Mouse (Mus musculus) midbrain, embryonic 14.5 days (tissue): Measurements from ENCODE around the gene Ak4. TPM values are rescaled to one million over a fixed set of nuclear protein-coding genes. Genes with fewer than 3 reads are reported as not detected.

Source experiments
- ATAC-seq: fragments of 200-750 bp; cut with Nextera tagmentation; 2 replicates; pipeline ENCODE4 v1.8.0; 2017; ENCODE audit warnings: moderate number of reproducible peaks, moderate library complexity; ENCODE audit not compliant: low FRiP score, low TSS enrichment
- DNase-seq: peaks from one replicate; pipeline ENCODE4 v3.0.0-alpha.2; 2015
- H3K27ac ChIP-seq: fragments of 300-500 bp; sonication (generic); replicated peaks from 2 replicates; pipeline ENCODE4 v1.5.1; 2014; ENCODE audit warnings: mild to moderate bottlenecking, low read depth, low read length, moderate library complexity
- H3K27me3 ChIP-seq: fragments of 300-500 bp; sonication (generic); 2 replicates; pipeline ENCODE4 v1.6.1; 2014; ENCODE audit warnings: low read length, control low read depth, mixed read lengths; ENCODE audit not compliant: control insufficient read depth, insufficient read depth
- H3K36me3 ChIP-seq: fragments of 300-500 bp; sonication (generic); 2 replicates; pipeline ENCODE4 v1.6.1; 2014; ENCODE audit warnings: low read length, control low read depth; ENCODE audit not compliant: control insufficient read depth, insufficient read depth
- H3K4me1 ChIP-seq: fragments of 300-500 bp; sonication (generic); 2 replicates; pipeline ENCODE4 v1.6.1; 2014; ENCODE audit warnings: mild to moderate bottlenecking, antibody characterized with exemption, low read length, control low read depth; ENCODE audit not compliant: control insufficient read depth, insufficient read depth
- H3K4me2 ChIP-seq: fragments of 300-500 bp; sonication (generic); 2 replicates; pipeline ENCODE4 v1.6.1; 2014; ENCODE audit warnings: mild to moderate bottlenecking, low read length, moderate library complexity
- H3K4me3 ChIP-seq: fragments of 300-500 bp; sonication (generic); replicated peaks from 2 replicates; pipeline ENCODE4 v1.5.1; 2014; ENCODE audit warnings: low read depth, low read length
- H3K9ac ChIP-seq: fragments of 300-500 bp; sonication (generic); replicated peaks from 2 replicates; pipeline ENCODE4 v1.6.1; 2014; ENCODE audit warnings: mild to moderate bottlenecking, low read length, moderate library complexity
- H3K9me3 ChIP-seq: fragments of 300-500 bp; sonication (generic); 2 replicates; pipeline ENCODE4 v1.6.1; 2016; ENCODE audit warnings: low read length, control low read depth, mixed read lengths; ENCODE audit not compliant: control insufficient read depth
- WGBS: fragments of 180-500 bp; shearing (Covaris S2); extraction: QIAGEN DNeasy Blood & Tissue Kit; methylation state at CpG from one replicate; pipeline ENCODE4 v1.1.7; 2014; 5-methylcytosine and 5-hydroxymethylcytosine counted together
- polyA plus RNA-seq: library from polyadenylated mRNA; unstranded; fragments of >200 nt; fragmentation: Nextera tagmentation; extraction: Ambion mirVana; gene quantifications from 2 replicates; pipeline ENCODE4 v1.2.1, GENCODE M21; 2014

The Ak4 gene
- polyA plus RNA-seq, 1 experiment from 2014 or later, result 3.9 TPM

DNA sequence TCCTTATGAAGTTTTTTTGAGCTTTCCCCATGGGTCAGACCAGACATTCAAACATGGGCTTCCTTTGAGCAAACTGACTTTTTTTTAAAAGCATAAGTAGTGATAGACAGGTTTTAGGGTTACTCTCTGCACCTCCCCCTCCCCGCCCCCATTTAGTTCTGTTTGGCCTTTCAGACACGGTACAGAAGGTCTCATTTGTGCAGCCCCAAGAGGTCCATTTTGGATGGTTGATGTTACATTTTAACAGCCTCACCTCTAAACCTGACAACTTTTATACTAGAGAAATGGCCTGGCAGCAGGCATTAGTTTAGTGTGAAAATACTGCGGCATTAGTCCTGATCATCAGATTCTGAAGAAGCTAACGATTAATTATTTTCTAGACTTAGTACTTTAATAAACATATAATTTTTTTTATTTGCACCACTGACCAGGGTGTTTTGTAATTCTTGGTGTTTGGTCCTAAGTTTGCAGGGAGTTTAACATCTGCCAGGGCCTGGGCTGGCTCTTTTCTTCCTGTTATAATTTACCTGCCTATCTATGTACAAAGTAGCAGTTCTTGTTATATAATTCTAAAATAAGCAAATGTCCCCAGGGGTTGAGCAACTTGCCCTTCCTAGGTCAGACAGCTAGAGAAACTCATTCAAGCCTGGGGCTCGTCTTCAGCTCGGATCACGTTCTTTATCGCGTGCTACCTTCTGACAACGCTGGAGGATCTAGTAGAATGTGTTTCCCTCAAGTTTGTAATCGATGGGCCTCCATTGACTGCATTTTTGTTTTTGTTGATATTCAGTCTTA is 9.0 kb downstream of the Ak4 start:
- no peaks in the 10 kb centered on the region for H3K36me3 ChIP-seq
- no peak overlapping the region for H3K27ac ChIP-seq
- no peaks in the 10 kb centered on the region for H3K4me1 ChIP-seq
- H3K27me3 ChIP-seq, result no peaks in the 10 kb centered on the region
- no peak overlapping the region for H3K4me3 ChIP-seq
- H3K9ac ChIP-seq, result no peak overlapping the region
- no peak overlapping the region for H3K4me2 ChIP-seq
- no peak for DNase-seq
- WGBS, result 89% methylated on average over 11 of the region's 11 CpGs
- ATAC-seq, result no peak
- no peaks in the 10 kb centered on the region for H3K9me3 ChIP-seq

DNA sequence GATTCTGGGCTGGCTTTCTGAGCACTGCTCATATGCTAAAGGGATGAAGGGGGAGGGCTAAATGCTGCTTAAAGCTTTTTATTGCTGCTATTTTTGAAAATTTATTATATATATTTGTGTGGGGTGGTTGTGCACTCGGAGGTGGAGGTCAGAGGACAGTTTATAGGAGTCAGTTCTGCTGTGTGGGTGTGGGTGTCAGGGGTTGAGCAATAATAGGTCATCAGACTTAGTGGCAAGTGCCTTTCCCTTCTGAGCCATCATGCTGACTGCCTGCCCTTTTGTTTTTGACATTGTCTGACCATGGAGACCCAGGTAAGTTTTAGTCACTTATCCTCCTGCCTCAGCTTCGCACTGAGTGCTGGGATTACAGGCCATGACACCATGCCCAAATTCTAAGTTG is 10.0 kb downstream of the Ak4 start:
- Histone ChIP-seq H3K4me1 (no peaks in the 10 kb centered on the region), H3K27ac (no peak overlapping the region), H3K4me3 (no peak overlapping the region), H3K27me3 (no peaks in the 10 kb centered on the region), H3K4me2 (no peak overlapping the region), H3K9me3 (no peaks in the 10 kb centered on the region), H3K36me3 (no peaks in the 10 kb centered on the region), H3K9ac (no peak overlapping the region)
- DNase-seq (no peak), ATAC-seq (no peak)
- 86% methylated on average over 2 of the region's 2 CpGs for WGBS

DNA sequence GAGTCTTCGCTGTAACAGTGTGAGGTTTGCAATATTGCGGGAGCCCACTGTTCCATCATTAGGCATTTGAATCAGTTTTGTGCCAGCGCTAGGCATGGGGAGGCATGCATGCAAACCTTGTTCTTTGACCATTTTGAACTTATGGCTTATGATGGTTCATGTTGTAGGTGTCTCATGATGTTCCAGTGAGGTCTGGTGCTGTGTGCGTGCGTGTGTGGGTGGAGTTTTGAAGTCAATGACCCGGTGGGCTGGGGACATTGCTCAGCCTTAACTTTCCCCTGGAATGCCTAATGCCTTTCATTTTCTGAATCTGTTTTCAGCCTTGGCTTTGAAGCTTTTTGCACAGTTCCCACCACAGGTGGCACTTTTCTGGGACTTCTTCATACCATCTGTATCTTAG is 10.9 kb downstream of the Ak4 start:
- H3K4me2 ChIP-seq, result no peak overlapping the region
- no peak overlapping the region for H3K4me3 ChIP-seq
- H3K9me3 ChIP-seq, result no peaks in the 10 kb centered on the region
- H3K36me3 ChIP-seq, result no peaks in the 10 kb centered on the region
- DNase-seq (no peak), ATAC-seq (no peak)
- no peaks in the 10 kb centered on the region for H3K4me1 ChIP-seq
- H3K27ac ChIP-seq, result no peak overlapping the region
- WGBS, result 97% methylated on average over 6 of the region's 6 CpGs
- no peak overlapping the region for H3K9ac ChIP-seq
- no peaks in the 10 kb centered on the region for H3K27me3 ChIP-seq

DNA sequence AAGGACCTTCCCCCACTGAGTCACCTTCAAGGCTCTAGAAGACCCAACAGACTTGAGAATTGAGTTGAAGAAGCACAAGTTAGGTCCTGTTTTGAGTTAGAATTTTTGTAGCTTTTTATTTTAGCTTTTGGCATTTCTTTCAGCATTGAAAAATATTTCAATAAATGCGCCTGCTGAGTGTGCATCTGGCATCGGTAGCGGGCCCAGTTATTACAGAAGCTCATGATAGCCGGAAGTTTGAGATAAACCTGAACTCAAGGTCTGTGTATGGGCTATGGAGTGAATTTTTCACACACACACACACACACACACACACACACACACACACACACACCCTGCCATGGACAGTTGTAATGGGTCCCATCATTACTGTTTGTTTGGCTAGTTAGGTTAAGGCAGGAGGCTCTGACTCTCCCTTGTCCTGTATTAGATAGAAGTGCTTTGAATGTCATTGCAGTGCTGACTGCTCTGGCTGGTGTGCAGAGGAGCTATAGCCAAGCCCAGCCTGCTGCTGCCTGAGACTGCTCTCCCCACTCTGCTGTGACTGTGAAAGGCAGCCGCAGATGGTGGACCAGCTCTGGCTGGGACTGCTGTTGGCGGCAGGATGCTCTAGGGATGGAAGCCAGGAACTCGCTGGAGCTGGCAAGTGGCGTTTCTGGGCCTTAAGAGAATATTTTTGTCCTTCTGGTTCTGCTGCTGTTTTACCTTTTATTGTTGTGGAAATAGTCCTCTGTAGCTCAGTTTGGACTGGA is 17.9 kb downstream of the Ak4 start:
- H3K9ac ChIP-seq, result no peak overlapping the region
- H3K4me3 ChIP-seq, result no peak overlapping the region
- DNase-seq (peak; percentile 49), ATAC-seq (no peak)
- H3K4me1 ChIP-seq, result no peaks in the 10 kb centered on the region
- H3K36me3 ChIP-seq, result no peaks in the 10 kb centered on the region
- H3K27ac ChIP-seq, result no peak overlapping the region
- 84% methylated on average over 8 of the region's 8 CpGs for WGBS
- H3K9me3 ChIP-seq, result no peaks in the 10 kb centered on the region
- no peak overlapping the region for H3K4me2 ChIP-seq
- no peaks in the 10 kb centered on the region for H3K27me3 ChIP-seq

DNA sequence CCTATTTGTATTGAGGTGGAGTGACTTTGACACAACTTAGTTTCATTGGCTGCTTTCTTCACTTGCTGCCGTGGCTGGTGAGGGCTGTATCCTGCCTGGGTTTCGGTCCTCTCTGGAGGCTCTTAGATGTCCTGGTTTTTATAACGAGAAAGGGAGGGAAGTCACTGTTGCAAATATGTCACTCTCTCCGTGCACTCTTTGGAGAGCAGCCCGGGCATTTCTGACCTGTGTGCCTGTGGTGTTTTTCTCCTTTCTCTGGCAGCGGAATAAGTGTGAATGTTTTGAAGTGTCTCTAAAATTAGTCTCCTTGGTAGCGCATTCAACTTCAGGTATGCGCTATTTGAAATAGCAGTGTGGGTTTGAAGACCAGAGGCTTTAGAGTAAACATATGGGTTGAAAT is 19.2 kb downstream of the Ak4 start:
- no peaks in the 10 kb centered on the region for H3K9me3 ChIP-seq
- H3K4me2 ChIP-seq, result no peak overlapping the region
- H3K4me1 ChIP-seq, result no peaks in the 10 kb centered on the region
- 80% methylated on average over 8 of the region's 8 CpGs for WGBS
- no peaks in the 10 kb centered on the region for H3K27me3 ChIP-seq
- H3K4me3 ChIP-seq, result no peak overlapping the region
- no peak for DNase-seq
- H3K9ac ChIP-seq, result no peak overlapping the region
- no peak for ATAC-seq
- no peak overlapping the region for H3K27ac ChIP-seq
- no peaks in the 10 kb centered on the region for H3K36me3 ChIP-seq

DNA sequence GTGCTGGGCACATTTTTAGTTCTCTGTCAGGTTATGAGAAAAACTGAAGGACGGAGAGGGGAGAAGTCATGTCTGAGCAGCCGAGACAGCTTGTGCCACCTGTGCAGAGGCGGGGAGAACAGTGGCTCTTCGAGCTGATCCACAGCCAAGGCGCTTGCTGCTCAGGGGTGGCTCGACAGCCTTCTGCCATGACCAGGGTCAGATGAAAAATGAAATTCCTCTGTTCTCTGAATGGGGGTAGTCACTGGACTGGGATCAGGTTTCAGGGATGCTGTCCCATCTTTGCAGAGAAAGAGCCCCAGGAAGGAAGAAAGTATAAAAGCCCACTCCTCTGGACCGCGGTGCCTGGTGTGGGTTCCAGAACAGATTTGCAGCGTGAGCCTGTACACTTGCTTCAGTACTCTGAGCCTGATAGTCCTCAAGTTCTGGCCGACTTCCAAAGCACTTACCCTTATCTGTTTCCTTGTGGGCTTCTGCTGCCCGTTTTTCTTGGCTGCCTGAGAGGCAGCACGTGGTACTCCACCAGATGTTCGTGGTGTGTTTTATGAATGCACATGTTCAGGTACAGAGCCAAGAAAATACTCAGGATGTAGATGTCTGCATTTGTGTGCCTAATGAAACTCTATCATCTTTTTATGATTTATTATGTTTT is 20.8 kb downstream of the Ak4 start:
- H3K4me2 ChIP-seq, result no peak overlapping the region
- DNase-seq (peak; percentile 60), ATAC-seq (no peak)
- H3K4me1 ChIP-seq, result no peaks in the 10 kb centered on the region
- H3K27ac ChIP-seq, result no peak overlapping the region
- H3K36me3 ChIP-seq, result no peaks in the 10 kb centered on the region
- no peak overlapping the region for H3K9ac ChIP-seq
- 79% methylated on average over 13 of the region's 13 CpGs for WGBS
- no peak overlapping the region for H3K4me3 ChIP-seq
- H3K9me3 ChIP-seq, result no peaks in the 10 kb centered on the region
- H3K27me3 ChIP-seq, result no peaks in the 10 kb centered on the region

DNA sequence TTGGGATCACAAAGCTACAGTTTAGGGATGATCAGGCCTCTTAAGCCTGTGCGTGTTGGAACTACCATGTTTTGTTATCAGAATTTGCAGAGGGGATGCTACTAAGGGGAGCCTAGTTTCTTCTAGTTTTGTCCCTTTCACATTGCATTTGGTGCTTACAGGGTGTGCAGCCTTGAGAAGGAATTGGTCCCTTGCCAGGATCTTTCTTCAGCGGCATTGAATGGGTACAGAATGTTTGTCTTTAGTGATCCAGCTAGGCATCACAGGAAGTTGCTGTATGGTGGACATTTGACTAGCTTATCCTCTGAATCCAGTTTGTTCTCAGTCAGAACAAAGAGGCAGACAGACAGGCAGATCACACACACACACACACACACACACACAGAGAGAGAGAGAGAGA is 23.7 kb downstream of the Ak4 start:
- 71% methylated on average over 2 of the region's 2 CpGs for WGBS
- Histone ChIP-seq H3K4me2 (no peak overlapping the region), H3K27ac (no peak overlapping the region), H3K36me3 (no peaks in the 10 kb centered on the region), H3K9me3 (no peaks in the 10 kb centered on the region), H3K9ac (no peak overlapping the region), H3K4me3 (no peak overlapping the region), H3K27me3 (no peaks in the 10 kb centered on the region), H3K4me1 (no peaks in the 10 kb centered on the region)
- DNase-seq (peak; percentile 46), ATAC-seq (no peak)

DNA sequence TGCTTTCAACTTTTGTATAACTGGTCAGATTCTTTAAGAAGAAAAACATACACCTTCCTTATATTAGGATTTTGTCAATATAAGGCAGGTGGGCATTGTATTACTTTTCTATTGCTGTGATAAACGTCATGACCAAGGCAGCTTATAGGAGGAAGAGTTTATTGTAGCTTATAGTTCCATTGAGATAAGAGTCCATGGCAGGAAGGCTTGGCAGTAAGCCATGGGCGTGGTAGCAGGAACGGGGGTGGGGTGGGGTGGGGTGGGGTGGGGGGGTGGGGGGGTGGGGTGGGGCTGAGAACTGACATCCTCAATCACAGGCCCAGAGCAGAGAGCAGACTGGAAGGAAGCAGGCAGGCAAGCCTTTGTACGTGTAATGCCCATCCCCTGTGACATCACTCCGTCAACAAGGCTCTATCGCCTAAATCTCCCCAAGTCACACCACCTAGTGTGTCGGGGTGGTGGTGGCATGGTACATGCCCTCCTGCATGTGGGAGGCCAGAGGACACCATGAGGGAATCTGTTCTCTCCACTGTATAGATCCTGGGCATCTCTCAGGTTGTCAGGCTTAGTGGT is 24.4 kb downstream of the Ak4 start:
- DNase-seq (no peak), ATAC-seq (no peak)
- Histone ChIP-seq H3K9ac (no peak overlapping the region), H3K36me3 (no peaks in the 10 kb centered on the region), H3K4me2 (no peak overlapping the region), H3K4me3 (no peak overlapping the region), H3K27ac (no peak overlapping the region), H3K9me3 (no peaks in the 10 kb centered on the region), H3K4me1 (no peaks in the 10 kb centered on the region), H3K27me3 (no peaks in the 10 kb centered on the region)
- WGBS, result 87% methylated on average over 7 of the region's 7 CpGs
